Mouse (Mus musculus): ENCODE measurements around the gene Lmo2. TPM values are rescaled to one million over a fixed set of nuclear protein-coding genes. Genes with fewer than 3 reads are reported as not detected.

The Lmo2 gene
- total and polyA plus RNA-seq, 3 experiments = 43.3 to 108 (median 63.6) TPM

GRCm38 (mm10) chr2:103992162-103992561 is 34.4 kb downstream of the Lmo2 start:
- H3K9ac ChIP-seq (ENCODE audit: insufficient read depth, low read depth) = no peak overlapping the region
- no peak for DNase-seq (ENCODE audit: extremely low read depth)
- TF ChIP-seq ZC3H11A (IDR thresholded peaks at IDR 0.05; ENCODE audit: low read depth, low read length) = no peak
- TF ChIP-seq ZKSCAN1 (IDR thresholded peaks at IDR 0.05; ENCODE audit: borderline replicate concordance, low read depth, low read length) = no peak
- TF ChIP-seq SIN3A (IDR thresholded peaks at IDR 0.05; ENCODE audit: low read length) = no peak
- TF ChIP-seq USF2 (conservative IDR thresholded peaks at IDR 0.05; ENCODE audit: low read depth, low read length) = no peak
- TF ChIP-seq NRF1 (IDR thresholded peaks at IDR 0.05; ENCODE audit: low read depth, low read length) = no peak
- no peak for TF ChIP-seq ETS1 (conservative IDR thresholded peaks at IDR 0.05; ENCODE audit: low read depth, low read length)
- TF ChIP-seq IRF4 (IDR thresholded peaks at IDR 0.05; ENCODE audit: low read depth, low read length) = no peak
- no peak for TF ChIP-seq PAX5 (IDR thresholded peaks at IDR 0.05; ENCODE audit: low read length)
- in situ Hi-C loops (cut with MboI; ENCODE audit: low pct_ligation_motif_present, low pct_unique_long_range_greater_than_20kb, low sequenced_read_pairs) (loop anchor here (25.0 kb wide), 1 partner anchor 530 kb away; no protein-coding TSS in a partner anchor), dilution Hi-C loops (cut with MboI; ENCODE audit: extremely low pct_ligation_motif_present, extremely low pct_unique_long_range_greater_than_20kb, low sequenced_read_pairs) (no loop called here)
- H3K79me2 ChIP-seq (replicated peaks; ENCODE audit: control insufficient read depth, extremely low read depth, insufficient read depth, poor library complexity, severe bottlenecking) = no peaks in the 10 kb centered on the region
- H3K4me2 ChIP-seq (ENCODE audit: insufficient read depth, low read depth, poor library complexity, severe bottlenecking) = no peak overlapping the region
- peaks cover 0 to 25% of the 10 kb centered on the region in 2 experiments; a peak in 2 of 4 replicates for H3K4me1 ChIP-seq (ENCODE audit: control insufficient read depth in 1 of 2, insufficient read depth in 2 of 2)
- no peak overlapping the region for H3K4me3 ChIP-seq (replicated peaks in 1 of 3; ENCODE audit: low read depth in 2 of 3, low read length in 2 of 3, poor library complexity in 1 of 3)
- H3K36me3 ChIP-seq (replicated peaks in 1 of 2; ENCODE audit: control insufficient read depth in 1 of 2, insufficient read depth in 1 of 2, low read length in 1 of 2) = no peaks in the 10 kb centered on the region
- no peaks in the 10 kb centered on the region for H3K9me3 ChIP-seq (replicated peaks; ENCODE audit: low read length)
- no peaks in the 10 kb centered on the region for H3K27me3 ChIP-seq (replicated peaks)
- H3K27ac ChIP-seq (ENCODE audit: insufficient read depth, low read depth) = no peak overlapping the region

- Histone ChIP-seq H3K27ac (ENCODE audit: insufficient read depth, low read depth) (no peak overlapping the region), H3K4me1 (ENCODE audit: control insufficient read depth in 1 of 2, insufficient read depth in 2 of 2) (peaks cover 0 to 20% of the 10 kb centered on the region in 2 experiments; a peak in 2 of 4 replicates), H3K4me3 (replicated peaks in 1 of 3; ENCODE audit: low read depth in 2 of 3, low read length in 2 of 3, poor library complexity in 1 of 3) (no peak overlapping the region), H3K9ac (ENCODE audit: insufficient read depth, low read depth) (no peak overlapping the region), H3K4me2 (ENCODE audit: insufficient read depth, low read depth, poor library complexity, severe bottlenecking) (no peak overlapping the region), H3K27me3 (replicated peaks) (no peaks in the 10 kb centered on the region), H3K36me3 (replicated peaks in 1 of 2; ENCODE audit: control insufficient read depth in 1 of 2, insufficient read depth in 1 of 2, low read length in 1 of 2) (no peaks in the 10 kb centered on the region), H3K79me2 (replicated peaks; ENCODE audit: control insufficient read depth, extremely low read depth, insufficient read depth, poor library complexity, severe bottlenecking) (no peaks in the 10 kb centered on the region), H3K9me3 (replicated peaks; ENCODE audit: low read length) (no peaks in the 10 kb centered on the region)
- no peak for TF ChIP-seq CTCF (conservative IDR thresholded peaks at IDR 0.05 in 1 of 2, IDR thresholded peaks at IDR 0.05 in 1 of 2; ENCODE audit: low read depth in 2 of 2, low read length in 2 of 2)
- TF ChIP-seq MAX (IDR thresholded peaks at IDR 0.05; ENCODE audit: low read length) = no peak
- no peak for TF ChIP-seq PAX5 (IDR thresholded peaks at IDR 0.05; ENCODE audit: low read length)
- TF ChIP-seq JUND (conservative IDR thresholded peaks at IDR 0.05; ENCODE audit: low read depth, low read length) = no peak
- TF ChIP-seq USF2 (conservative IDR thresholded peaks at IDR 0.05; ENCODE audit: low read depth, low read length) = no peak
- TF ChIP-seq E2F4 (IDR thresholded peaks at IDR 0.05; ENCODE audit: insufficient replicate concordance, low read depth, low read length) = no peak
- no peak for TF ChIP-seq POLR2A (IDR thresholded peaks at IDR 0.05; ENCODE audit: low read depth, low read length)
- no peak for TF ChIP-seq ZC3H11A (IDR thresholded peaks at IDR 0.05; ENCODE audit: low read depth, low read length)
- TF ChIP-seq JUN (IDR thresholded peaks at IDR 0.05; ENCODE audit: insufficient read depth, low read depth, low read length) = no peak
- dilution Hi-C loops (cut with MboI; ENCODE audit: extremely low pct_ligation_motif_present, extremely low pct_unique_long_range_greater_than_20kb, low sequenced_read_pairs) = no loop called here
- no peak for DNase-seq (ENCODE audit: extremely low read depth)
- in situ Hi-C loops (cut with MboI; ENCODE audit: low pct_ligation_motif_present, low pct_unique_long_range_greater_than_20kb, low sequenced_read_pairs) = loop anchor here (25.0 kb wide), 1 partner anchor 530 kb away; no protein-coding TSS in a partner anchor
Measured at GRCm38 (mm10) chr2:103992618-103993332, 35.0 kb downstream of the Lmo2 start.
